Mouse (Mus musculus): ENCODE results near the gene Arhgdia. TPM values are rescaled to one million over a fixed set of nuclear protein-coding genes. Genes with fewer than 3 reads are reported as not detected.
"Not testable (repeated sequence)": the region's sequence is repeated elsewhere in the genome, so short reads cannot be mapped to it uniquely, and the experiment has no call there.

Arhgdia gene
- polyA plus RNA-seq, 1 experiment: 1,072 TPM

DNA sequence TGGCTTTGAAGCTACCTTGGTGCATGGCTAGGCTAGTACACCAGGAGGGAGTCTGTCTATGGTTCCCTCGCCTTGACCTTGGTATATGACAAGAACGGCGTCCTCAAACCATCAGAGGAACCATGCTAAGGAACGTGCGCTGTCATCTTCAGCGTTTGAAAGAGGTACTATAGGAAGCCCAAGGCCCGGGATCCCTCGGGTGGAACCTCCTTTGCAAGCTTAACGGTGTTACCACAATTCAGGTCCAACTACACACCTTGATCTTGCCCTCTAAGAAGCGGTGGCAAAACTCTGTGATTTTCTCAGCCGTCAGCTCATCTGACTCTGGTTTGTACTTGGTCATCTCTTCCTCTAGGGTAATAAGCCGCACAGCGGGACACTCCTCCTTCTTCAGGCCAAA lies 18.5 kb downstream of the Arhgdia start:
- Histone ChIP-seq H3K4me3 (ENCODE audit: insufficient read depth, poor library complexity, severe bottlenecking) (no peak overlapping the region), H3K79me2 (ENCODE audit: control insufficient read depth, insufficient read depth) (peaks cover 37% of the 10 kb centered on the region), H3K36me3 (ENCODE audit: control insufficient read depth, insufficient read depth) (peaks cover 89% of the 10 kb centered on the region), H3K27me3 (ENCODE audit: control insufficient read depth, insufficient read depth, insufficient read length) (no peaks in the 10 kb centered on the region), H3K79me3 (ENCODE audit: low read depth) (peaks cover 7% of the 10 kb centered on the region), H3ac (ENCODE audit: control insufficient read depth, insufficient read length, low read depth) (no peak overlapping the region)
- no peak for TF ChIP-seq FOSL1 (IDR thresholded peaks at IDR 0.05; ENCODE audit: insufficient read depth, low read length, poor library complexity, severe bottlenecking)
- TF ChIP-seq CTCF (IDR thresholded peaks at IDR 0.05; ENCODE audit: control insufficient read depth, insufficient read depth, insufficient read length): no peak
- TF ChIP-seq MYOG (IDR thresholded peaks at IDR 0.05; ENCODE audit: control insufficient read depth, extremely low read depth, insufficient read length): no peak
- TF ChIP-seq USF1 (IDR thresholded peaks at IDR 0.05; ENCODE audit: low read depth): no peak
- no peak for TF ChIP-seq MAX (IDR thresholded peaks at IDR 0.05)
- no peak for TF ChIP-seq CEBPB (IDR thresholded peaks at IDR 0.05; ENCODE audit: low read depth)
- no peak for TF ChIP-seq MYOD1 (IDR thresholded peaks at IDR 0.05; ENCODE audit: control insufficient read depth, insufficient read length, low read depth)

DNA sequence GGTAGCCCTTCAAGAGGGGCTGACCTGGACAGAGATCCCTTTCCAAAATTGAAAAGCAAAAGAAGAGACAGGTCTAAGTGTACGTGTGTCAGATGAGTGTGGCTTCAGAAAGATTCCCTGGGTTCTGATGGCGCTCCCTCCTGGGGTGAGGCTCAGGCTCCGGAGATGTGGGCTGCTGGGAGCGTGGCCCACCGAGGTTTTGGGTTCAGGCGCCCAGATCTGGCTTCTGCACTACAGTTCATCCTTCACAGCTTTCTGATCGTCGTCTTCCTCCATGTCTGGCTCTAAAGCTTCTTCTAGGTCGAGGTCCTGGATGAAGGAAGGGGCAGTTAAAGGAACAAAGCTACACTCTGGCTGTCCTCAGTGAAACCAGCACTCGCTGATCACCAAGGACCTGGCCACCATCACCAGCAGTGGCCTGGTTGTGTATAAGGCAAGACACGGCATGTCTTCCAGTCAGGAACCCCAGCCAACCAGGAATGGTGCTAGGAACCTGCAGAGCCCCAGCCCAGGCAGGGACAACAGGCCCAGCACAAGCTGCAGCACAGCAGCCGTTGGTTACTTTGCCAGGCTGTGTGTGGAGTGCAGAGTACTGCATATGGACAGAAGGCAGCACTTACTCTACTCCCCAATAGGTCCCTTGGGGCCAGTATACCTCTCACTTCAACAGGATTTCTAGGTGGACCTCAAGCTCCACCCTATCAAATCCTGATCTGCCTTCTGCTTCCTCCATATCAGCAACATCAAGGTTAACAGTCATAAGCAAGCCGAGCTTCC lies 20.3 kb downstream of the Arhgdia start:
- TF ChIP-seq USF1 (IDR thresholded peaks at IDR 0.05; ENCODE audit: low read depth): no peak
- TF ChIP-seq MAX (IDR thresholded peaks at IDR 0.05): no peak
- TF ChIP-seq CEBPB (IDR thresholded peaks at IDR 0.05; ENCODE audit: low read depth): no peak
- TF ChIP-seq FOSL1 (IDR thresholded peaks at IDR 0.05; ENCODE audit: insufficient read depth, low read length, poor library complexity, severe bottlenecking): no peak
- TF ChIP-seq MYOD1 (IDR thresholded peaks at IDR 0.05; ENCODE audit: control insufficient read depth, insufficient read length, low read depth): no peak
- no peak for TF ChIP-seq CTCF (IDR thresholded peaks at IDR 0.05; ENCODE audit: control insufficient read depth, insufficient read depth, insufficient read length)
- no peak for TF ChIP-seq MYOG (IDR thresholded peaks at IDR 0.05; ENCODE audit: control insufficient read depth, extremely low read depth, insufficient read length)
- no peak overlapping the region for H3ac ChIP-seq (ENCODE audit: control insufficient read depth, insufficient read length, low read depth)
- peaks cover 4% of the 10 kb centered on the region for H3K79me3 ChIP-seq (ENCODE audit: low read depth)
- no peak overlapping the region for H3K4me3 ChIP-seq (ENCODE audit: insufficient read depth, poor library complexity, severe bottlenecking)
- H3K79me2 ChIP-seq (ENCODE audit: control insufficient read depth, insufficient read depth): peaks cover 19% of the 10 kb centered on the region
- no peaks in the 10 kb centered on the region for H3K27me3 ChIP-seq (ENCODE audit: control insufficient read depth, insufficient read depth, insufficient read length)
- H3K36me3 ChIP-seq (ENCODE audit: control insufficient read depth, insufficient read depth): peaks cover 71% of the 10 kb centered on the region

- H3K79me3 ChIP-seq (ENCODE audit: low read depth); H3K79me2 ChIP-seq (ENCODE audit: control insufficient read depth, insufficient read depth); H3K27me3 ChIP-seq (ENCODE audit: control insufficient read depth, insufficient read depth, insufficient read length); H3K4me3 ChIP-seq (ENCODE audit: insufficient read depth, poor library complexity, severe bottlenecking); H3ac ChIP-seq (ENCODE audit: control insufficient read depth, insufficient read length, low read depth): not testable (repeated sequence)
- H3K36me3 ChIP-seq (ENCODE audit: control insufficient read depth, insufficient read depth): peaks cover 48% of the 10 kb centered on the region
Observed at GRCm38 (mm10) chr11:120558843-120559242, 22.6 kb downstream of the Arhgdia start.

DNA sequence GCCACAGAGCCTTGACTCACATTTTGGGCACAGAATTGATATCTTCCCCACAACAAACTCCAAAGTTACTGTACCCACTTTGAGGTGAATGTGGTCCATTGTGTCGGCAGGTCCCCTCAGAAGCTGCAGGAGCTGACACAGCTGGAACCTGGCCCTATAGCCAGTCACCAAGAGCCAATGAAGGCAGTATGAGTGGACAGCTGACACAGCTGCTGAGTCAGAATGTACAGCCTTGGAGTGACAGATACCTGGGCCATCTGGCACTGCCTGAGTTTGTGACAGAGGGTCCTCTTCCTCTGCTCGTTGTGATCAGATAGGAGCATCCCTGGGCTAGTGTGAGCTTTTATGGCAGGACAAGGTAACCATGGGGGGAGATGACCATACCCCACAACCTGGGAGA lies 26.2 kb downstream of the Arhgdia start:
- H3K79me2 ChIP-seq (ENCODE audit: control insufficient read depth, insufficient read depth): peaks cover 1% of the 10 kb centered on the region
- no peak overlapping the region for H3K4me3 ChIP-seq (ENCODE audit: insufficient read depth, poor library complexity, severe bottlenecking)
- peaks cover 12% of the 10 kb centered on the region for H3K36me3 ChIP-seq (ENCODE audit: control insufficient read depth, insufficient read depth)
- H3K27me3 ChIP-seq (ENCODE audit: control insufficient read depth, insufficient read depth, insufficient read length): no peaks in the 10 kb centered on the region
- no peak overlapping the region for H3ac ChIP-seq (ENCODE audit: control insufficient read depth, insufficient read length, low read depth)
- TF ChIP-seq MYOD1 (IDR thresholded peaks at IDR 0.05; ENCODE audit: control insufficient read depth, insufficient read length, low read depth) (peak; percentile 46), MAX (IDR thresholded peaks at IDR 0.05) (no peak)
- no peaks in the 10 kb centered on the region for H3K79me3 ChIP-seq (ENCODE audit: low read depth)

DNA sequence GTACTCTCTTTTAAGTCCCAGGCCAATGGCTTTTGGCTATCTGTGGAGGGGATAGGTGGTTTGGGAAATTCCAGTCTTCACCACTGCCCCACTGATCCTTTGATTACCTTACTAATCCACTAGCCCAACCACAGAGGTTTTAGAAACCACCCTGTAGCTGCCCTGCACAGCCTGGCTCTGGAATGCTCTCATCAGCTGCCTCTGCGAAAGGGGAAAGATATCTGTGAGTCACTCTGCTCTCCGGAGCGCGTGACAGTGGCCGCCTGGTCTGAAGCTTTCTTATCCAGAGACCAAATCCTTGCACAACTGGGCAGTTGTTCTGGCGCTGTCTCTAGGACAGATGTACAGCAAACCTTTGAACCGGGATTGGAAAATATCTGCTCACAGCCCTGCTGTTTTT lies 26.6 kb downstream of the Arhgdia start:
- peak; percentile 67 for TF ChIP-seq MYOD1 (IDR thresholded peaks at IDR 0.05; ENCODE audit: control insufficient read depth, insufficient read length, low read depth)
- TF ChIP-seq USF1 (IDR thresholded peaks at IDR 0.05; ENCODE audit: low read depth): peak; percentile 59
- no peak for TF ChIP-seq CTCF (IDR thresholded peaks at IDR 0.05; ENCODE audit: control insufficient read depth, insufficient read depth, insufficient read length)
- peak; percentile 71 for TF ChIP-seq MAX (IDR thresholded peaks at IDR 0.05)
- peak; percentile 4 for TF ChIP-seq FOSL1 (IDR thresholded peaks at IDR 0.05; ENCODE audit: insufficient read depth, low read length, poor library complexity, severe bottlenecking)
- TF ChIP-seq CEBPB (IDR thresholded peaks at IDR 0.05; ENCODE audit: low read depth): peak; percentile 92
- TF ChIP-seq MYOG (IDR thresholded peaks at IDR 0.05; ENCODE audit: control insufficient read depth, extremely low read depth, insufficient read length): no peak
- Histone ChIP-seq H3K79me3 (ENCODE audit: low read depth) (no peaks in the 10 kb centered on the region), H3K4me3 (ENCODE audit: insufficient read depth, poor library complexity, severe bottlenecking) (no peak overlapping the region), H3ac (ENCODE audit: control insufficient read depth, insufficient read length, low read depth) (no peak overlapping the region), H3K79me2 (ENCODE audit: control insufficient read depth, insufficient read depth) (peaks cover 6% of the 10 kb centered on the region), H3K36me3 (ENCODE audit: control insufficient read depth, insufficient read depth) (peaks cover 8% of the 10 kb centered on the region), H3K27me3 (ENCODE audit: control insufficient read depth, insufficient read depth, insufficient read length) (no peaks in the 10 kb centered on the region)

DNA sequence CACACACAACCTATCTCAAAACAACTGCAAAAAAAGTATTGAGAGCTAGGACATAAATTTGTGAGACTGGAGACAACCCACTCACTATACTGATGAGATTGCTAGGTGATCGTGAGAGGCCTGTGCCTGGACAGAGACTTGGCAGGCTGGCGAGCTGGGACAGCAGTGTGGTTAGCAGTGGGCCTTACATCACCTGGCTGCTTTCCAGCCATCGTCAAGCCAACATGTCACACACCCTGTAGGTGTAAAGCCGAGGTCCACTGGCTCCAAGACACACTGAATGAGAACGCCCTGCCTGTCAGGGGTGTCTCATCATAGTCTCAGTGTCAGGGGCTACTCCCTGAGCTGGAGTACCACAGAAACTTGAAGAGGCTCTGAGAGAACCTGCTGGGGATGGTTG lies 28.7 kb downstream of the Arhgdia start:
- peaks cover 21% of the 10 kb centered on the region for H3K79me2 ChIP-seq (ENCODE audit: control insufficient read depth, insufficient read depth)
- no peak overlapping the region for H3K4me3 ChIP-seq (ENCODE audit: insufficient read depth, poor library complexity, severe bottlenecking)
- no peak overlapping the region for H3ac ChIP-seq (ENCODE audit: control insufficient read depth, insufficient read length, low read depth)
- no peak for TF ChIP-seq FOSL1 (IDR thresholded peaks at IDR 0.05; ENCODE audit: insufficient read depth, low read length, poor library complexity, severe bottlenecking)
- no peak for TF ChIP-seq CEBPB (IDR thresholded peaks at IDR 0.05; ENCODE audit: low read depth)
- TF ChIP-seq MAX (IDR thresholded peaks at IDR 0.05): no peak
- no peak for TF ChIP-seq CTCF (IDR thresholded peaks at IDR 0.05; ENCODE audit: control insufficient read depth, insufficient read depth, insufficient read length)
- no peak for TF ChIP-seq MYOD1 (IDR thresholded peaks at IDR 0.05; ENCODE audit: control insufficient read depth, insufficient read length, low read depth)
- TF ChIP-seq USF1 (IDR thresholded peaks at IDR 0.05; ENCODE audit: low read depth): no peak
- TF ChIP-seq MYOG (IDR thresholded peaks at IDR 0.05; ENCODE audit: control insufficient read depth, extremely low read depth, insufficient read length): no peak
- no peaks in the 10 kb centered on the region for H3K27me3 ChIP-seq (ENCODE audit: control insufficient read depth, insufficient read depth, insufficient read length)
- H3K36me3 ChIP-seq (ENCODE audit: control insufficient read depth, insufficient read depth): no peaks in the 10 kb centered on the region
- peaks cover 1% of the 10 kb centered on the region for H3K79me3 ChIP-seq (ENCODE audit: low read depth)

Data from C2C12 (cell line).